Mouse (Mus musculus) lung, adult 2 months (tissue): ENCODE results near the gene Lancl1. TPM values are rescaled to one million over a fixed set of nuclear protein-coding genes. Genes with fewer than 3 reads are reported as not detected.

Experiments used
- DNase-seq: peaks from one replicate; pipeline ENCODE4 v3.0.0; 2022
- H3K4me1 ChIP-seq: fragments of 200-500 bp; 2 replicates; pipeline ENCODE4 v1.6.1; 2011; ENCODE audit warnings: low read length; ENCODE audit not compliant: control insufficient read depth, insufficient read depth
- H3K4me3 ChIP-seq: fragments of 200-500 bp; replicated peaks from 2 replicates; pipeline ENCODE3; 2011; ENCODE audit warnings: low read depth, mild to moderate bottlenecking, control low read depth, low read length; ENCODE audit errors: extremely low read depth
- CTCF ChIP-seq: fragments of 200-500 bp; IDR thresholded peaks from 2 replicates; pipeline ENCODE4 v1.5.1; 2011; ENCODE audit warnings: mild to moderate bottlenecking, low read length, control low read depth; ENCODE audit not compliant: insufficient read depth
- POLR2A ChIP-seq: fragments of 200-500 bp; IDR thresholded peaks from 2 replicates; pipeline ENCODE4 v1.6.1; 2011; ENCODE audit warnings: low read depth, mild to moderate bottlenecking, control low read depth, low read length, borderline replicate concordance; ENCODE audit errors: extremely low read depth
- WGBS: fragments of 180-500 bp; shearing (Covaris S2); methylation state at CpG from one replicate; pipeline ENCODE4 v1.1.7; 2018; 5-methylcytosine and 5-hydroxymethylcytosine counted together
- polyA plus RNA-seq: library from polyadenylated mRNA; depleted of rRNA; stranded (reverse); fragments of >200 nt; gene quantifications from 2 replicates; pipeline ENCODE4 v1.2.3, GENCODE M21; 2012

Gene Lancl1
- polyA plus RNA-seq, 1 experiment, result 62.0 TPM

GRCm38 (mm10) chr1:66996819-66997218 lies 41.9 kb downstream of the Lancl1 start:
- WGBS, result 56% methylated on average over 2 of the region's 2 CpGs
- Histone ChIP-seq H3K4me3 (no peak overlapping the region), H3K4me1 (peaks cover 5% of the 10 kb centered on the region)
- TF ChIP-seq POLR2A (no peak), CTCF (no peak)
- DNase-seq, result peak; percentile 35

DNA sequence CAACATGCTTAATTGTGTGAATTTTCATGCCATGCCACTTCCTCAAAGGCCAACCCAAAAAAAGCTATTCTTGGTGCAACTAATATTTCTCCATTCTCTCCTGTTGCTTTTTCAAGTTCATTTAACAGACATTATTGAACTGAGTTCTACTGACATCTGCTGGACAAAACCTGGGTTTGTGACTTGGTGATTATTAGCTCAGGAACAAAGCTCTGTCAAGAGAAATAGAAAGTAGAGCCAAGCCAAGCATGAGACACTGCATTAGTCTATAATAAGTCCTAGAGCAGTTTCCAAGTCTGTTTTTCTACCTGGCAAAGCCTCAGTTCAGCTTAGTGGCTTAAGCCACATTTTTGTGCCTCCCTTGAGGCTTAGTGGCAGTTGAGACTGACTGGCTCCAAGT lies 45.9 kb downstream of the Lancl1 start:
- TF ChIP-seq CTCF (peak; percentile 25; the same call in 1 of the 2 replicates), POLR2A (no peak)
- H3K4me3 ChIP-seq, result no peak overlapping the region
- H3K4me1 ChIP-seq, result peaks cover 2% of the 10 kb centered on the region
- DNase-seq, result no peak

GRCm38 (mm10) chr1:66987558-66988190 lies 51.0 kb downstream of the Lancl1 start:
- H3K4me3 ChIP-seq, result no peak overlapping the region
- WGBS, result 44% methylated on average over 18 of the region's 18 CpGs
- DNase-seq, result no peak
- H3K4me1 ChIP-seq, result no peaks in the 10 kb centered on the region
- TF ChIP-seq POLR2A (no peak), CTCF (no peak)

DNA sequence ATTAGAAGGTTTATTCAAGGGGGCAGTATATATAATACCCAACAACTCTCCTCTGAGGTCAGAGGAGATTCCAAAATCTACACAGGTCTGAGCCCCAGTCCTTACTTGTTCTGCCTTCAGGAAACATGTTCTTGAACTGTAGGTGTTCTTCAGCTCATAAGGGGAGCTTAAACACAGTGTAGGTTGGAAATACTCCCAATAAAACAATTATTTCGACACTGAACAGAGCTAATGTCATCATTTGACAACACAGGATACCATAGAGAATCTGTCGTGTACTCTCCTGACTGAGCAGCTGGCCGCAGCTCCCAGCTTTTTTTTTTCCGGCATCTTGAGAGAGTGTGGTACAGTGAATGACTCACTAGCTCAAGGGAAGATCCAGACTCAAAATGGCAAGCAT lies 52.8 kb downstream of the Lancl1 start:
- no peak overlapping the region for H3K4me3 ChIP-seq
- no peak for DNase-seq
- 63% methylated on average over 4 of the region's 4 CpGs for WGBS

DNA sequence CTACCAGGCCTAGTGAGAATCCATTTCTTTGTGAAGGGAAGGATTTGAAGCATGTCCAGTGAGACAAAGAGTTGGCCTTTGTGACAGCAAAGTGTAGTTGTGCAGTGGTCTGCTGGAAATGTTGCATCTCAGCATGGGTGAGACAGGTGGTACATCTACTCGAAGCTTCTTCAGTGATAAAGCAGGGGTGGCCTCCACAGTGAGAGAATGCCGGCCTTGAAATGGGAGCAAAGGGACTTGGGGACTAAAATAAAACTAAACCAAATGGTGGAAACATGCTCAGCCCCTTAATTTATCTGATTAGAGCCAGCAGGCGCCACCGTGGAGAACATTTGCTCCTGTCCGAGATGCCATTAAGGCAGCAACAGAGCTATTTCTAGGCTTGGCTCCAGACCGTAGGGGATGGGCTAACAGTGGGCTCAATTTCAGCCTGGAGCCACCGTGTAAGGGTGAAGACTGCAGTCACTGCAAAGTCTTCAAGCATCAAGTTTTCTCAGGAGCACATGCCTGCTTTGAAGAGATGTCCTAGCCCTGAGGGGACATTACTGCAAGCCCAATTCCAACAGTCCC lies 53.5 kb downstream of the Lancl1 start:
- H3K4me1 ChIP-seq, result no peaks in the 10 kb centered on the region
- no peak overlapping the region for H3K4me3 ChIP-seq
- 61% methylated on average over 7 of the region's 7 CpGs for WGBS
- TF ChIP-seq CTCF, result no peak
- no peak for TF ChIP-seq POLR2A
- no peak for DNase-seq

More for the DNA sequence above, 52.8 kb downstream of the Lancl1 start:
- TF ChIP-seq POLR2A (no peak), CTCF (no peak)
- H3K4me1 ChIP-seq, result no peaks in the 10 kb centered on the region

DNA sequence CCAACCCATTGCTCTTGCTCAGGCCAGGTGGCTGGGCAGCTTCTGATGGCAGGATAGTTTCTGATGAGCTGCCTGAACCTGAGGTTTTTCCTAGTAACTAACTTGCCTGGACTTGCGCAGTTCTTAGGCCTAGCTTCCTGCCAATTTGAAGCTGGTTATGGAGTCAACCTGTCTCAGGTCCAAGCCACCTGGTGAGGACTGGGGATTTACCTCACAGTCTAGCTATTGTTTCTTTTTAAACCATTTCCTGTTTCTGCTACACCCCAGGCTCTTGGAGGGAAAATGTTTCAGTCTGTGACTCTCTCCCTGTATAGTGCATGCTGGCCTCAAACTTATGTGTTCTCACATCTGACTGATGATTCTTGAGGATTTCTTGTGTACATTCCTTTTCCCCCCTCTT lies 58.5 kb downstream of the Lancl1 start:
- Histone ChIP-seq H3K4me3 (no peak overlapping the region), H3K4me1 (no peaks in the 10 kb centered on the region)
- TF ChIP-seq POLR2A (no peak), CTCF (no peak)
- DNase-seq, result no peak
- 100% methylated on average over 1 of the region's 1 CpGs for WGBS

DNA sequence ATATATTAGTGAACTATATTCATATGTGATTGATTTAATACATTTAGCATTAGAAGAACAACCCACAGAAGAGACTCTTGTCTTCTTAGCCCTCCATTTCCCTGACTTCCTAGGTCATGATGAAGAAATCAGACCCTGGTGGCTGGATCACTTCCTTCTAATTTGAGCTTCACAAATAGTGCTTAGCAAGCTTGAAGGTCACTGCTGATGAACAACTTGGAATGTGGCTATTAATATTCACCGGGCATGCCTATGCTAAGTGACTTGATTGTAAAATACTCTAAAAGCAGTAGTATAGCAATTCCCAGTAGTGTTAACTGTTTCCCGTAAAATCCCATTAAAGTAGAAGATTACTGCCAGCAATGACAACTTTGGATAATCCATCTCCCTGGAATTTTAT lies 63.2 kb downstream of the Lancl1 start:
- no peaks in the 10 kb centered on the region for H3K4me1 ChIP-seq
- no peak for TF ChIP-seq POLR2A
- no peak for TF ChIP-seq CTCF
- DNase-seq, result no peak
- no peak overlapping the region for H3K4me3 ChIP-seq
- WGBS, result 80% methylated on average over 2 of the region's 2 CpGs

- DNase-seq, result no peak
- 61% methylated on average over 4 of the region's 4 CpGs for WGBS
- no peak for TF ChIP-seq POLR2A
- TF ChIP-seq CTCF, result no peak
- no peaks in the 10 kb centered on the region for H3K4me1 ChIP-seq
- H3K4me3 ChIP-seq, result no peak overlapping the region
Observed at GRCm38 (mm10) chr1:66964857-66965256, 73.8 kb downstream of the Lancl1 start.

DNA sequence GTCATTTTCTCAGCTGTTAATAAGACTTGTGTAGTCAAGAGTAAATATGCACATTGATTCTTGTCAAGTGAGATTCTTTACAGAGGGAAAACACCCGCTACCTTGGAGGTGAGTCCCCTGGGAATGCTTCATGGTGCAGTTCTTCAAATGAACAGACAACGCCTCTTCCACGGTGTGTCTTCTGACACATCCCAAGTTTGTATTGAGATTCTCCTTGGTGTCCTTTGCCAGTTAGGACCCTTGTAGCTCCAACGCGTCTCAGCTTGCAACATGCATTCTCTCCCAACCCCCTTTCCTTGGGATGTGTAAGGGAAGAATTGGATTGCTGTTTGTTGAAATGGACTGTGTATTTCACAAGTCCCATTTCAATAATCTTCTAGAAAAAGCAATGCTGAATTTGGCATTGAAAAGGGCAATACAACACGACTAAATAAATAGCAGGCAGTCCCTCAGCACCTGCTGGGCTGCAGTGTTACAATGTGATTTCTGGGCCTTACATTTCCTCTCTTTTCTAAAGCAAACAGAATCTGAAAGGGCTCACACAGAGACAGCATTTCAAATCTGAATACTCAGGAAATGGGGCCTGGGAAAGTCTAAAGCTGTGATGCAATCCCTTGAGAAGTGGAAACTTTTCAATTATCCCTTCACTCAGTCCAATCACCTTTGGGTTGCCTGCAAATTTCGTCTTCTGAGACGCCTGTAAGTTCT lies 78.0 kb downstream of the Lancl1 start:
- no peaks in the 10 kb centered on the region for H3K4me1 ChIP-seq
- H3K4me3 ChIP-seq, result no peak overlapping the region
- TF ChIP-seq POLR2A (no peak), CTCF (no peak)
- no peak for DNase-seq
- 47% methylated on average over 8 of the region's 8 CpGs for WGBS

GRCm38 (mm10) chr1:66957361-66957760 lies 81.3 kb downstream of the Lancl1 start:
- H3K4me3 ChIP-seq, result no peak overlapping the region

More at GRCm38 (mm10) chr1:66957361-66957760, 81.3 kb downstream of the Lancl1 start:
- 72% methylated on average over 3 of the region's 3 CpGs for WGBS
- TF ChIP-seq POLR2A, result no peak
- no peaks in the 10 kb centered on the region for H3K4me1 ChIP-seq
- DNase-seq, result no peak
